Comparison of ENCODE assay signal across 21 mouse cellular contexts in genomic region chr6:128279099-128279498, GRCm38 (mm10). TPM values are rescaled to one million over a fixed set of nuclear protein-coding genes. Genes with fewer than 3 reads are reported as not detected.
DNase-seq lines count a peak whose midpoint lies in the region; ATAC-seq lines count a peak whose summit lies in the region.
"Had no signal": no experiment of that assay in that cellular context is flagged by ENCODE, and none has a peak within 500 bp of the region (broad histone marks: within the 10 kb centered on the region; RNA-seq: fewer than 3 reads in every experiment).

No protein-coding gene starts in this region.

- H3K9ac ChIP-seq in hindbrain, embryonic 14.5 days, result no peak overlapping the region
- H3K9ac ChIP-seq in midbrain, embryonic 14.5 days (replicated peaks; ENCODE audit: low read length), result no peak overlapping the region
- H3K9ac ChIP-seq: embryonic facial prominence, embryonic 12.5 days; heart, embryonic 15.5 days; hindbrain, embryonic 15.5 days had no signal

- no peak overlapping the region for H3K4me2 ChIP-seq in hindbrain, embryonic 14.5 days (replicated peaks)
- H3K4me2 ChIP-seq in midbrain, embryonic 14.5 days (ENCODE audit: low read length), result no peak overlapping the region
- H3K4me2 ChIP-seq: embryonic facial prominence, embryonic 12.5 days; heart, embryonic 11.5 days; heart, embryonic 15.5 days; hindbrain, embryonic 15.5 days had no signal

- no peak for ATAC-seq in hindbrain, embryonic 14.5 days (ENCODE audit: low FRiP score)
- no peak for ATAC-seq in midbrain, embryonic 14.5 days (ENCODE audit: low FRiP score, low TSS enrichment)
- ATAC-seq: activated CD4-positive, CD25-positive, alpha-beta regulatory T cell, adult 4 months; forebrain, embryonic 14.5 days had no signal

- H3K4me1 ChIP-seq in hindbrain, embryonic 10.5 days (replicated peaks), result peaks cover 37% of the 10 kb centered on the region
- H3K4me1 ChIP-seq in hindbrain, embryonic 14.5 days (replicated peaks; ENCODE audit: control insufficient read depth, insufficient read depth, low read length), result no peaks in the 10 kb centered on the region
- peaks cover 23% of the 10 kb centered on the region for H3K4me1 ChIP-seq in midbrain, embryonic 10.5 days
- H3K4me1 ChIP-seq in midbrain, embryonic 14.5 days (ENCODE audit: control insufficient read depth, insufficient read depth, low read length), result no peaks in the 10 kb centered on the region
- peaks cover 36% of the 10 kb centered on the region for H3K4me1 ChIP-seq in embryonic facial prominence, embryonic 10.5 days
- H3K4me1 ChIP-seq: heart, embryonic 15.5 days had no signal

- no peak overlapping the region for H3K4me3 ChIP-seq in hindbrain, embryonic 10.5 days
- no peak overlapping the region for H3K4me3 ChIP-seq in hindbrain, embryonic 14.5 days (replicated peaks; ENCODE audit: low read length)
- H3K4me3 ChIP-seq in midbrain, embryonic 10.5 days, result no peak overlapping the region
- no peak overlapping the region for H3K4me3 ChIP-seq in midbrain, embryonic 14.5 days (replicated peaks; ENCODE audit: low read depth, low read length)
- H3K4me3 ChIP-seq in embryonic facial prominence, embryonic 10.5 days, result no peak overlapping the region
- H3K4me3 ChIP-seq: embryonic facial prominence, embryonic 12.5 days; heart, adult 2 months; heart, embryonic 15.5 days; hindbrain, embryonic 15.5 days had no signal

- WGBS in hindbrain, embryonic 10.5 days, result 68% methylated on average over 4 of the region's 4 CpGs
- WGBS in hindbrain, embryonic 14.5 days, result 74% methylated on average over 4 of the region's 4 CpGs
- WGBS in midbrain, embryonic 10.5 days, result 77% methylated on average over 4 of the region's 4 CpGs
- WGBS in midbrain, embryonic 14.5 days, result 88% methylated on average over 4 of the region's 4 CpGs
- whole genome bisulfite sequencing in embryonic facial prominence, embryonic 10.5 days, result 68% methylated on average over 4 of the region's 4 CpGs

- peak overlapping the region; percentile 12; the same call in 1 of the 2 replicates for H3K27ac ChIP-seq in hindbrain, embryonic 10.5 days
- H3K27ac ChIP-seq in hindbrain, embryonic 14.5 days, result no peak overlapping the region
- 0 out of 2 replicates have a peak overlapping the region, but pooled peaks have one; percentile 9 for H3K27ac ChIP-seq in midbrain, embryonic 10.5 days (replicated peaks)
- H3K27ac ChIP-seq in midbrain, embryonic 14.5 days (replicated peaks; ENCODE audit: low read depth, low read length), result no peak overlapping the region
- H3K27ac ChIP-seq in embryonic facial prominence, embryonic 10.5 days (replicated peaks), result 0 out of 2 replicates have a peak overlapping the region, but pooled peaks have one; percentile 7
- H3K27ac ChIP-seq: embryonic facial prominence, embryonic 12.5 days; heart, adult 2 months; heart, embryonic 15.5 days; hindbrain, embryonic 15.5 days had no signal

- H3K9me3 ChIP-seq in hindbrain, embryonic 10.5 days, result no peaks in the 10 kb centered on the region
- H3K9me3 ChIP-seq in hindbrain, embryonic 14.5 days (ENCODE audit: control insufficient read depth, low read length), result no peaks in the 10 kb centered on the region
- no peaks in the 10 kb centered on the region for H3K9me3 ChIP-seq in midbrain, embryonic 10.5 days (replicated peaks)
- H3K9me3 ChIP-seq in midbrain, embryonic 14.5 days (ENCODE audit: control insufficient read depth, low read length), result no peaks in the 10 kb centered on the region
- H3K9me3 ChIP-seq in embryonic facial prominence, embryonic 10.5 days, result no peaks in the 10 kb centered on the region
- H3K9me3 ChIP-seq: embryonic facial prominence, embryonic 12.5 days; heart, embryonic 15.5 days; hindbrain, embryonic 15.5 days had no signal

- no peaks in the 10 kb centered on the region for H3K36me3 ChIP-seq in hindbrain, embryonic 10.5 days
- no peaks in the 10 kb centered on the region for H3K36me3 ChIP-seq in hindbrain, embryonic 14.5 days (replicated peaks; ENCODE audit: control insufficient read depth, insufficient read depth)
- no peaks in the 10 kb centered on the region for H3K36me3 ChIP-seq in midbrain, embryonic 10.5 days
- no peaks in the 10 kb centered on the region for H3K36me3 ChIP-seq in midbrain, embryonic 14.5 days (ENCODE audit: control insufficient read depth, insufficient read depth, low read length)
- no peaks in the 10 kb centered on the region for H3K36me3 ChIP-seq in embryonic facial prominence, embryonic 10.5 days (replicated peaks)
- H3K36me3 ChIP-seq: embryonic facial prominence, embryonic 12.5 days; heart, embryonic 15.5 days; hindbrain, embryonic 15.5 days had no signal

- H3K27me3 ChIP-seq in hindbrain, embryonic 10.5 days (ENCODE audit: insufficient read depth, poor library complexity, severe bottlenecking), result no peaks in the 10 kb centered on the region
- H3K27me3 ChIP-seq in hindbrain, embryonic 14.5 days (ENCODE audit: control insufficient read depth, insufficient read depth, low read length), result no peaks in the 10 kb centered on the region
- H3K27me3 ChIP-seq in midbrain, embryonic 10.5 days (ENCODE audit: low read depth, poor library complexity, severe bottlenecking), result no peaks in the 10 kb centered on the region; the same call in 1 of the 2 replicates
- no peaks in the 10 kb centered on the region for H3K27me3 ChIP-seq in midbrain, embryonic 14.5 days (ENCODE audit: control insufficient read depth, insufficient read depth, low read length)
- H3K27me3 ChIP-seq in embryonic facial prominence, embryonic 10.5 days (replicated peaks; ENCODE audit: low read depth, poor library complexity, severe bottlenecking), result no peaks in the 10 kb centered on the region
- H3K27me3 ChIP-seq: CH12.LX; embryonic facial prominence, embryonic 12.5 days; heart, embryonic 15.5 days; hindbrain, embryonic 15.5 days had no signal

- no peak for DNase-seq in hindbrain, embryonic 10.5 days (ENCODE audit: low spot score)
- DNase-seq in hindbrain, embryonic 14.5 days (ENCODE audit: low spot score), result no peak
- DNase-seq in midbrain, embryonic 10.5 days (ENCODE audit: low spot score), result no peak
- no peak for DNase-seq in midbrain, embryonic 14.5 days
- no peak for DNase-seq in embryonic facial prominence, embryonic 10.5 days (ENCODE audit: low spot score)
- DNase-seq in spleen, adult 12 weeks (ENCODE audit: low spot score), result no peak
- no peak for DNase-seq in natural killer cell, adult 2 months (ENCODE audit: low spot score in 2 of 2)
- DNase-seq: adrenal gland, postnatal 14 days; cerebellum, adult 2 months; cerebellum, postnatal 10 days; gastrocnemius, postnatal 14 days; heart, adult 2 months; heart, postnatal 14 days; kidney, adult 11 months had no signal

RNA-seq across cellular contexts. Expression of gene Tead4, which starts 21.5 kb away (rescaled TPM):
- 2.5 and 2.9 TPM in 2 replicates for polyA plus RNA-seq in hindbrain, embryonic 10.5 days (2016; fragmentation: Nextera tagmentation; extraction: Ambion mirVana)
- polyA plus RNA-seq in hindbrain, embryonic 14.5 days (2014; fragmentation: Nextera tagmentation; extraction: Ambion mirVana), result 0.27 and 0.32 TPM in 2 replicates
- polyA plus RNA-seq in midbrain, embryonic 10.5 days (2016; fragmentation: Nextera tagmentation; extraction: Ambion mirVana), result 1.7 TPM in 2 replicates
- 0.19 and 0.55 TPM in 2 replicates for polyA plus RNA-seq in midbrain, embryonic 14.5 days (2014; fragmentation: Nextera tagmentation; extraction: Ambion mirVana)
- 2.9 and 3.2 TPM in 2 replicates for polyA plus RNA-seq in embryonic facial prominence, embryonic 10.5 days (2016; fragmentation: Nextera tagmentation; extraction: Ambion mirVana)
- polyA plus RNA-seq: activated CD4-positive, CD25-positive, alpha-beta regulatory T cell, adult 4 months had no signal

Comparison
In these comparisons a context has a peak if more than half of its experiments do, and no peak if none do; other contexts are left out.
1. H3K27ac ChIP-seq: peak in hindbrain, embryonic 10.5 days (single experiment), midbrain, embryonic 10.5 days (single experiment) and embryonic facial prominence, embryonic 10.5 days (single experiment); none in hindbrain, embryonic 14.5 days (single experiment) and midbrain, embryonic 14.5 days (single experiment).